Mouse (Mus musculus): ENCODE measurements around the gene Gsg1l. TPM values are rescaled to one million over a fixed set of nuclear protein-coding genes. Genes with fewer than 3 reads are reported as not detected.
A peak's percentile ranks its signal among the peaks of the same experiment; 100 is the strongest.

Gsg1l gene
- total RNA-seq (2021): under 1 TPM in 1 of 2 experiments, not detected in 1; 0.08 TPM
- long read RNA-seq, experiment 1: 0 reads
- long read RNA-seq, experiment 2: 0 reads

DNA sequence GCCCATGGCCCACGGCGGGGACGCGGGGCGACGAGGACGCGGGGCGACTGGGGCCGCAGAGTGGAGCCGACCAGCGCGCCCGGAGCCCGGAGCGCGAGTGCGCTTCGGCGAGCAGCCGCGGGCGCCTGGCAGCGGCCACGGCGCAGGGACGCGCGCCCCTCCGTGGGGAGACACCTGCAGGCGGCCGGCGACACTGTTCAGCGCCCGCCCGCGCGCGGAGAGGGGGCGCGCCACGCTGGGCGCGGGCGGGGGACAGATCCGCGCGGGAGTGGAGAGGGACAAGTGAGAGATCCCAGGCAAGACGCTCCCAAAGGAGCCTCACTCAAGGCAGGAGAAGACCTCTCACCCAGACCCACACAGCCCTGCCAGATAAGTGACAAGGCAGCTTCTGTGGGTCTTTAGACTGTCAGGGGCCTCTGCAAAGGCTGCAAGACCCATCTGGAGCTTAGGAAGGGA lies at the start of gene Gsg1l:
Gene Gsg1l (minus strand): TSS at position 126 of the 456 bp plus-strand sequence.
- DNase-seq: no peak

DNA sequence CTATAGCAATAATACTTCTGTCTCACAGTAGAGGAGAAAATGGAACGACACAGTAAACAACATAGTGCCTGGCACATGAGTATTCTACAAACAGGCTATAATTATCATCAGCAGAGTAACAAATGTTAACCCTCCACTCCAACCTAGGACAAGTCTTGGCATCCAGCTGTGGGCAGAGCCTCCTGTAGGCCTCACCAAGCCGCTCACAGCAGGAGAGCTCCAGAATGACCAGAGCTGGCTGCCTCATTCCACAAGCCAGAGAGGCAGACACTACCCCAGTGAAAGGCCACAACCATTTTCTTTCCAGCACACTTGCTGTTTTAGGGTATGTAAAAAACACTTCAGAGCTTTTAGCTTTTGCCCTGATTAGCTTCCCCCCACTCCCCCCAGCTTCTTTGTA lies 45.5 kb upstream of the Gsg1l start:
- no peak for DNase-seq

DNA sequence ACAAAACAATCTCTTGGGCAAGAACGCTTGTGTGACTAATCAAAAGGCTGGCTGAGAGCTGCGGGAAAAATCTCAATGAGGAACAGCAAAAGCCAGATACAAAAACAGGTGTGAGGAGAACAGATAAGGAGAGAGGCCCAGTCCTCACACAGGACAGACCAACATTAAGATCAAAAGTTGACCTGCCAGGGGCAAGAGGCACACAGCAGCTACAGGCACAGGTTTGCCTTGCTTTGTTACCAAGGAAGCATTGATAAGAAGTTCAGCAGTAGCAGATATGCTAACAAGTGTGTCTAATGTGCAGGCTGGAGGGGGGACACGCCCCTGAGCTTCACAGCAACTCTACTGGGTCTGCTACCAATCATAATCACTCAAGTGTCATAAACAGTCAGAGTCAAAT lies 44.3 kb upstream of the Gsg1l start:
- DNase-seq: no peak

DNA sequence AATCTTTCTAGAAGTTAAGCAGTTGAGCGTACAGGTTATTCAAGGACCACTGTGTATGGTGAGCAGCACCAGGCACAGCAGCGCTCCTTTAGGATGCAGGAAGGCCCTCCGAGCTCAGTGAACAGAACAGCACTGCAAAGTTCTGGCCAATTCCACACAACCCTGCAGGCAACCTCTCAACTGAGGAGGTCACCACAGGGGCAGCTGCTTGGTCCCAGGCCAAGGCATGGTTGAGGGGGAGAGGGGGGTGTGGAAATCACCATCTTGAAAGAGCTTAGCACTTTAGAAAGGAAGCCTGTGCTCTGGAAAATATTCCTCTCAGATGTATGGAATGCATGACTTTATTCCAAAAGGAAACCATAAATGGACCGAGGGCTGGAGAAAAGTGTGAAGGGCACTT lies 39.3 kb upstream of the Gsg1l start:
- no peak for DNase-seq

DNA sequence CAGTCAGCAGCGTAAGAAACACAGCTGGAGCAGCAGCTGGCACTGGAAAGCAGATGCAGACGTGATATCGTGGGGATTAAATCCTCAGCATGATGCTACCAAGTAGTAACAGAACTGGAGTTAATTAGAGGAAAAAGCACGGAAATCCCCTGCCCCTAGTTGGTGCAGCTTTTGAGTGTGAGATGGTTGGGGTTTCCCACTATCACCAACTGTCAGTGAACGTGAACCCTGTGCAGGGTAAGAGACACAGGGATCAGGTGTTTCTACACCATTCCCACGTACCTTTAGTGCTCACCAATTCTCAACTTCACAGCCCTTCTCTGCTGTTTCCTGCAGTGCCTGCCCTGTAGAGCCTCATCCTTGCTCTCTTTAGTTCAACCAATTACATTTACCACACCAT lies 37.6 kb upstream of the Gsg1l start:
- DNase-seq: no peak

DNA sequence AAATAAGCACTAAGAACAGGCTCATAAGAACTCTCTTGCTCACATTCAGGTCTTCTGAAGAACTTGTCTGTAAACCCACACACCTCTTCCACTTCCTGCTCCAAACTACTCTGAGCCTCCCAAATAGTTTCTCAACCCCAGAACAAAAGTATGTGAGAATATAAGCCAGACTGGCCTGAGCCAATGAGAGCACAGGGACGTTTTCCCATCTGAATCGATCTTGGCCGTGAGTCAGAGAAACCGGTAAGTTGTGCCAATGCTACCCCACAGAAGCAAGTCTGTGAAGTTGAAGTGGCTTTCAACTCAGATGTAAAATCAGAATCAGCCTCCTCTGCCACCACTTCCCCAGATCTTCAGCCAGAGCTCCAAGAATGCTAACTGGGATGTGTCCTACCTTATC lies 31.1 kb upstream of the Gsg1l start:
- DNase-seq: no peak

DNA sequence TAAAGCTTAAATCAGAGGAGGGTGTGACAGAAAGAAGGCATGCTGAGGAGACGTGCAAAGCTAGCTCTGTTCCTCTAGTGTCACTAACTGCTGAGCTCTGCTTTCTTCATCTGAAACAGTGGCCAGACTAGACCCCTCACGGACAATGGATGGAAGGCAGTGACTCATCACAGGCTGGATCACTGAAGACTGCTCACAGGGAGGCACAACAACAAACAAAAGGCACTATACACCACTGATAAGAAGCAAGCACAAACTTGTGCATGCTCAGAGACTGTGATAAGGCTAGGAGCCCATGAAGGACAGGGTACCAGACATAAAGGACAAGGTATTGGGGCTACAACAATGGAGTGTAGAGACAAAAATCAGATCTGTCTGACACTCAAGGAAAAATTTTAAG lies 29.0 kb upstream of the Gsg1l start:
- no peak for DNase-seq

DNA sequence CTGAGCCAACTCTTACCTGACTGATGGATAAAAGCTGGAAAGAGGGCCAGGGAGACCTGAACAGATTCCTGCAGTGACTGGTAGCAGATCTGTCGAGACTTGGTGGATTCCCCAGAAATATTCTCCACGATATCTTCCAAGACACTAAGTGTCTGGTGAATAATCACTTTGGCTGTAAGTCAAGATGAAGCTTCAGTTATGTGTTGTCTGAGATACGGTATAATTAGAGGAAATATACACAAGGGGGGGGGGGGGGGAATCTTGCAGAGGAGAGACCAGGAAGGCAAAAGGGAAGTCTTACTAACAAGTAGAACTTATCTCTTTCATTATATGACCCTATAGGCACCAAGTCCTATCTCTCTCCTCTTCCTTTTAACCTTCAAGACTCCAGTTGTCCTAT lies 27.7 kb upstream of the Gsg1l start:
- DNase-seq: no peak

DNA sequence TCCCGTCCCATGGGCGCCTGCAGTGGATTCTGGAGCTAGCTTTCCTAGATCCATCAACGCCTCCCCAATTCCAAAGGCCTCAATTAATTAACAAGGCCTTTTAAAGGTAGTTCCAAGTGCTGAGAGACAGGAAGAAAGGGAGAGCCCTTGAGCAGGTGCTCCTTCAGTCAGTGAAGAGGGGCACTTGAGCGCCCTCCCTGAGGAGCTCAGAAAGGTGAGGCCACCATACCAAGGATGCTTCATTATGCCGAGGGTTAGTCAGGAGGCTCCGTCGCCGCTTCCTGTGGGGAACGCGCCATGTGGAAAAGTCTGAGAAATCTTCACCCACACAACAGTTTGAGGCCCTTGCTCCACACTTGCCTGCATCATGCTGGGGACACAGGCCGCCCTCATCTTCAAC lies 18.2 kb upstream of the Gsg1l start:
- DNase-seq: no peak

DNA sequence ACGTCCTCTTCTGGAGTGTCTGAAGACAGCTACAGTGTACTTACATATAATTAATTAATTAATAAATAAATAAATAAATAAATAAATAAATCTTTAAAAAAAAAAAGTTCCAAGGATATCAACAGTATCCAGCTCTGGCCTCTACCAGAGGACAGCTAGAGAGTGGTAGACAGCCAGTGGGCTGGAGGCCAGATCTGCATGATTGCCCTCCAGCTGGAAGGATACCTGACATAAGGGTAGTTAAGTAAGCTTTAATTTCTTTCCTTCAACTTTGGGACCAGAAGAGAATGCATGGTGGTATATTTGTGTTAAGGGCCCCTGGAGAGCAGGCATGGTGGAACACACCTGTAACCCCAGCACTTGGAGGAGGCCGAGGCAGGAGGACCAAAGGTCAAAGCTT lies 17.6 kb upstream of the Gsg1l start:
- DNase-seq: no peak

DNA sequence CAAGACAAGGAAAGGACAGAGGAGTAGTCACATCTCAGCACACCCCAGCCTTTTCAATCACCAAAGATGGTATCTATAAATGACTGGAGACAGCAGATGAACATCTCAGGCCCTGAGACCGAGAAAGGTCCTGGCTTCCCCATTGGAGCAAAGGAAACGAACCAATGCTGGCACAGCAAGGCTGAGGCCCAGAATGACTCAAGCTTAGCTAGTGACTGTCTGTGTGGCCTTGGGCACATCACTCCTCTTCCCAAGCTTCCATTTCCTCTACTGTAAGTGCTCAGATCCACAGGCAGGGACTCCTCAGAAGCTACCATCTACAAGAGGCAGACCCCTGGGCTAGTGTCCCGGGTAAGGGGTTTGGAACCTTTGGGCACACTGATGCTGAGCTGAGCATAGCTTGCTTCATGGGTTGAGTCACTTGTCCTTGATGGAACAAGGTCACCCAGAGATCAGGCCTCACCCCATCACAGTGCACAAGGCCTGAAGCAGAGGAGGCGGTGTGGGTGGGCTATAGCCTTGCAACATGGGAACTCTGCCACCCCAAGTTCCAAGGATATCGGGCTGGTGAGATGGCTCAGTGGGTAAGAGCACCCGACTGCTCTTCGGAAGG lies 17.1 kb upstream of the Gsg1l start:
- DNase-seq: no peak

DNA sequence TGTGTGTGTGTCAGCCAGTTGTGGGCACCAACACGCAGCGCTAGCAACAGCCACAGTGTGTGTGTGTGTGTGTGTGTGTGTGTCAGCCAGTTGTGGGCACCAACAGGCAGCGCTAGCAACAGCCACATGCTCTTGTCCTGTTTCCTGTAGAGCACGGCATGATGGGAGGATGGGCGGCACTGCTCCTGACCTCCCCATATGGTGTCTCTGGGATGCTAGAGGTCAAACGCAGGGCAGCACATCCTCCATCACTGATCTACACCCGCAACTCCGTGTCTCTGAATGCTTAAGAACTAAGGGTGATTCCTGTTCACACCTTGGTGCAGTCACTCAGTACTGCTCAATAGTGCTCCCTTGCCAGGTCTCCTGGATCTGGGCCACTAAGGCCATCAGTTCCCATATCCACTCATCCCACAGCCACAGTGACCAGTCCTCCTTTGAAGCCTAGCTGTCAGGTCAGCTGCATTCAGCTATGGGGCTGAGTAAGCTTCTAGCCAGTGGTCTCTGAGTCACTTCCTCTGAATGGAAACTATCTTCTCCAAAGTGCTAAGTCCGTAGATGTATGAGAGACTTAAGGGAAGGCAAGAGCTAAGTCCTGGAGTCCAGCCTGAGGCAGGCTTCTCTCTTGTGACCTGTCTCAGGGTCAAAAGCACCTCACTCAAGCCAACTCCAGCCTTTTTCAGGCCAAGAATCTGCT lies 15.2 kb upstream of the Gsg1l start:
- no peak for DNase-seq

DNA sequence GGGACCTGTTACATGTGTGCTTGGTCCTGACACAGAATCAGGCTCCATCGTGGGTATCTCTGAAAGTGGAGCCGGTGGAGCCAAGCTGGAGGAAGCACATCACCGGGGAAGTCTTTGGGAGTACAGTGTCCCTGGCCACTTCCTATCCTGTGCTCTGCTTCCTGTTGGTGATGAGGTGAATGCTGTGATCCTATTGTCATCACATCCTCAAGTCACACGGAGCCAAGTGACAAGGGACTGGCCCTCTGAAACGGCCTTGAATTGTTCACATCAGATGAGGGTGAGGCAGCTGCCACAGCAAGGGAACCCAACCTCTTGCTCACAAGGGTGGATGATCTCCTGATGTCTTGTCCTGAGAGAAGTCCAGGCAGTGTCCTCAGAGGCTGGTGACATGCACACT lies 14.4 kb upstream of the Gsg1l start:
- no peak for DNase-seq

DNA sequence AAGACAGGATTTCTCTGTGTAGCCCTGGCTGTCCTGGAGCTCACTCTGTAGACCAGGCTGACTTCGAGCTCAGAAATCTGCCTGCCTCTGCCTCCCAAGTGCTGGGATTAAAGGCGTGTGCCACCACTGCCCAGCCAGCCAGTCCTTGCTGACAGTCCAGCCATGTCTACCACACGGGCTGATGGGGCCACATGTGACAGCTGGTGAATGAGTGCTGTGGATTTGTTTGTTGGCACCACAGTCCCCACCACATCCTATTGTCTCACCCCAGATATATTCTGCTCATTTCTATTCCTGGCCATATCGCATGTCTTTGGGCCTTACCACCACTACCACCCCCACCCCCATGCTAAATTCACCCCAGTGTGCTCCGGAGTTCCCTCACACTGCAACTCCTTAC lies 12.5 kb upstream of the Gsg1l start:
- no peak for DNase-seq

DNA sequence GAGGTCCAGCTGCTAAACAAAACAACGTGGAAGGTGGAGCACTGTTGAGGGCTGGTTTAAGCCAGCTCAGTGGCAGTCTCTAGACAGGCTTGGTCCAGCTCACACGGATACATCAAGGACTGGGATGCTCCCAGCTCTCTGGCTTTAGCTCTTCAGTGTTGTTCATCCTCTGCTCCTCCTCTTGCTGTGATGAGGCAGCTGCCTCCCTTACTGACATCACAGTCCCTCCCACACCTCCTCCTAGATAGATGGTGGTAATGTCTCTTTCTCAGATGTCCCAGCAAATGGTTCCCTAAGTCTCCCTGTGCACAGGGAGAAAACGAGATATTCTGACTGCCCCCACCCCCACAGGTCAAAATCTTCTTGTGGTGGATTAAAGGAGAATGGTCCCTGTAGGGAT lies 11.0 kb upstream of the Gsg1l start:
- no peak for DNase-seq

DNA sequence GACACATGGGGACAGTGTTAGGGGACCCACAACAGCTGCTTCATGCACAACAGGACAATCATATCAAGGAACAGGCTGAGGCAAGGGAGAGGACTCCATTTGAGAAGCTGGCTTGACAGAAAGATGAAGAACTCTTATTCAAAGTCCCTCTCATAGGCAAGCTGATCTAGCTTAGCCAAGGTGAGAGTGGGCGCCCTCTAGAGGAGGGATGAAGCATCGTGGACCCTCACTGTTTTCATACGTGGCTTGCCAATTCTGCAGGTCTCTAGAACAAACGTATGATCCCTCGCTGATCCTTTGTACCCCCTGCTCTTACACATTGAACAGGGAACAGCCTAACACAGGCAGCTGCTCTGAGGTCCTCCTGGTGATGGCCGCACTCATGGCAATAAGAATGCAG lies 7.6 kb upstream of the Gsg1l start:
- no peak for DNase-seq

DNA sequence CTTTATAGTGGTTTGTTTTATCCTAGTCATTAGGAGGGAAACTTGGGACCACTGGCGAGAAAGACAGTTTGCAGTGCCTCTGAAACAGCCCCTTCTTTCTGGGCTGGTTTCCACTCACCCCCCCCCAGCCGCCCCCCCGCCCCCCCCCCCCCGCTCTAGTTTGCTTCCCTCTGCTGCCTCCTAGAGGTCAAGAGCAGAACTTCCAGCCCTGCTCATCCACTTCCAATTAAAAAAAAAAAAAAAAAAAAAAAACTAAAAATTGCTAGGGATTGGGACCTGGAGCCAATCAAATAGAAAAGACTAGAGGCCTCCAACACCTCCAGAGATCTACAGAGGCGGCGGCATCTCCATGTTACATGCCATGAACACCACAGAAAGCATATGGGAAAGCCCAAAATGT lies 5.9 kb upstream of the Gsg1l start:
- DNase-seq: no peak

DNA sequence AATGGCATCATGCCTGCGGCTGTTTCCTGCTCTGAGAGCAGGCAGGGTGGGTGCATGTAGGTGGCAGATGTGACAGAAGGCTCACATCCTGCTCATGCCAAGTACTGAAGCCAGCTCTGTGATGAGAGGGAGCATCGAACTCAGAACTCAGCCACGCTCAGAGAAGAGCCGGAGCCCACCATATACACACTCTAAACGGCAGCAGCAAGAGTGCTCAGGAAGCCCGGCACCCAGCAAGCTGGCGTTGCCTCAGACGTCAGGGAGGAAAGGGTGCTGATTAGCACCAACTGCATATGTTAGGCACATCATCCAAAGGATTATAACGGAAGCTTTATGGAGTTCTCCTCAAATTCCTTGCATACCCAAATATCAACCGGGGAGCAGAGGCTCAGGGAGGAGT lies 5.4 kb upstream of the Gsg1l start:
- no peak for DNase-seq

DNA sequence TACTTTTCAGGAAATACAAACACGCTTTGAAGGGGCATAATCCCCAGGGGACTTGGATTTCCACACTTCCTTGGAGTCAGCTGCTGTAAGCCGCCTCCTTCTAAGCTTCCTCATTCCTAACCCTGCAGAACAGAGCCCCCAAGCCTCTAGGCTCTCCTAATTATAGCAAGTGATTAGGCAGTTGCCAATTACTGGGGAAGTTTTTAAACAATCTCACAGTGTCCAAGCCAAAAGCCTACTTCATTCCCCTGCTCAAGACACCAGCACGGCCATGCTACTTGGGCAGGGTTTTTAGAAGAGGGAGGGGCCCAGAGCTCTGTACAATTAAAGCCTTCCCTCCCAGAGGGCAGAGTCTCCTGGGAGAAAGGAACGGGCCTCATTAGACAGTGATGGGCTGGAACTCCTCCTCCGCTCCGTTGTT lies 4.1 kb upstream of the Gsg1l start:
- DNase-seq: no peak

DNA sequence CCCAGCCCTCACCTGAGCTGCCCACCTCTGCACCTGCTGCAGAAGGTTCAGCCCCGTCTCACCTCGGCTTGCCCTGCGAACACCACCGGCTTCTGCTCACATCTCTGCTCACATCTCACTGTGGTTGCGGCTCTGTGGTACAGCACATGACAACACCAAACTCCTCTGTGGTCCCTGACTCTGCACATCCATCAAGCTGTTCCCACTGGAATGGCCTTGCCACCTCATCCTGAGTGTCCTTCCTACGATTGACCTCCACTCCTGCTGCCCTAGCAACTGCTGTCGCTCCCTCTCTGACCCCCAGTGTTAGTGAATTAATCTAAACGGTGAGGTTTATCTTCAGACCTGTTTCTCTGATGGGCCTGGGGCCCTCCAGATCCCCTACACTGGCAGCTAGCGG lies 2.9 kb upstream of the Gsg1l start:
- DNase-seq: no peak

DNA sequence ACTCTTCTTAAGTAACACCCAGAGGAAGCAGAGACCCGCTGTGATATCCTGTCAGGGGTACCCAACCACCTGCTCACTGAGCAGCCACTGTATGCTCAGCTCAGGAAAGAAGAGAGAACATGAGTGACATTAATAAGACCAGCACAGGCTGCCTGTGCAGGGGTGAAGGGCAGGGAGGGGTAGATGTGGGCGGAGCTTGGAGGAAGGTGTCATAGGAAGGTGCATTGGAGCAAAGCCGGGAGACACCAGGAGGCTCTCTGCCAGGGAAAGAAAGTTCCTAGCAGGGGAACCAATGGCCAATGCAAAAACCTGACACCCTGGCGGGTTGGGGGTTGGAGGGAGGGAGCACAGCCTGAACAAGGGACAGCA lies 1.8 kb upstream of the Gsg1l start:
- DNase-seq: no peak

DNA sequence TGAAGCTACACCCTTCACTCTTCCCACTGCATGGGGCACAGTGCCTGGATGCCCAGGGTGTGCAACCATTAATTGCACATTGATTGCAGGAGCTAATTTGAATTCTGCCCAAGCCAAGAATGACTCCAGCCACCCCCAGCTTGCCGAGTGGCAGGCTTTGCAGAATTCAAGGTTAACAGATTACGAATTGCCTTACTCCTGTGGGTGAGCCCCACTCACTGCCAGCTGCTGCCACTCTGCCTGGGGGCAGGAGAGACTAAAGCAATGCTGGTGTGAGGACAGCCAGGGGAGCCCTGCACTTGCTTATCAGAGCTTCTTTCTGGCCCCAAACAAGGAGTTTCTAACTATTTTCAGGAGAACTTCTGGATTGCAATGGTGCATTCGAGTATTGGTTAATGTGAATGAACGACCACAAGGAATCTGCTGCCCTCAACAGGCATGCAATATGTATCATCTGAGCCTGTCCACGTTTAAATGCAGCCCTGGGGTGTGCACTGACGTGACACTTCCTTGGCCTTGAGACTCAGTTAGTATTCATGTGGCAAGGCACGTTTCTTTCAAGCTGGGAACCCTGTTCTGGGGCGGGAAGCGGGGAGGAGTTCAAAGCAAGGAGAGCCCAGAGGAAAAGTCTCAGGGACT lies 1.2 kb upstream of the Gsg1l start:
- DNase-seq: no peak

DNA sequence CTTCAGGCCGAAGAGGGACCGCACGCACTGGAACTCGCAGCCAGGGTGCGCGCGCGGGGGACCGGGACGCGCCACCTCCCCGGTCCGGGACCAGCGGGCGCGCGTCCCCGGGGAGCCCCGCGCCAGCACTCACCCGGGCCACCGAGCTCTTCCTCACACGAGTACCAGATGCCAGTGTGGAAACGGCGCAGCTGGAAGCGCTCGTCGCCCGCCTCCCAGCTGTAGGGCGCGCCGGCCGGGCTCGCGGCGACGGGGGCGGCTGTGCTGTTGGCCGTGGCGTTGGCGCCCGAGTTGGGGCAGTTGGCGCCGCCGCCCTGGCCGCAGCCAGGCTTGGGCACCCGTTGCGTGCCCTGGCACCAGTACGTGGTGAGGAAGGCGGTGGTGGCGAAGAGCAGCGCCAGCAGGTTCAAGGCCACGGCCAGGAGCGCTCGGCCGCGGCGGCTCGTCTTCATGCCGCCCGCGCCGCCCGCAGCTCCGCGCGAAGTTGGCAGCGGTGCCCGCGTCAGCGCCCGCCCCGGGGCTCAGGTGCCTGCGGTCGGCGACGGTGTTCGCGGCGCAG lies 405 bp downstream of the Gsg1l start:
- peak; percentile 38 for DNase-seq

Measured in gastrocnemius, postnatal 25 days (tissue).